Mouse (Mus musculus) regulatory T cell (primary cell): ENCODE data around the gene Gfi1b.

ENCODE experiments used
- in situ Hi-C: fragments of 300-600 bp; cut with MboI, MseI; formaldehyde crosslinking; loops from one replicate; pipeline ENCODE4 v1.15.1; 2025; ENCODE audit warnings: high pct_unique_total_duplicates

Gfi1b gene

GRCm38 (mm10) chr2:28621664-28622171 lies at the start of gene Gfi1b:
Gene Gfi1b, minus strand, starts transcription at chr2:28621982.
- in situ Hi-C loops = no loop called here

DNA sequence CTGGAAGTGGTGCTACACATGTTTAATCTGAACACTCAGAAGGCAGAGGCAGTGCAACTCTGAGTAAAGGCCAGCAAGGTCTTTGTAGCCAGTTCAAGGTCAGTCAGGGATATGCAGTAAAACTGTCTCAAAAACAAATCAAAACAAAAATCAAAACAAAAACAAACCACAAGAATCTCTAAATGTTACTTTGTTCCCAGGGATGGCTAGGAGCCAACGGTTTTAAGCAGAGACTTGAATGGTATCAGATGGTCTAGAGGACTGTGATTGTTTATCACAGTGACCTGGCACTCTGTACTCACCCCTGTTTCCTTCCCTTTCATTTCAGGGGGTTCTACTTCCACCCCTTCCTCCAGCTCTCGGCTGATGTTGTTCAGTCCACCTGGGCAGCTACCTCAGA lies 49.7 kb upstream of the Gfi1b start:
- in situ Hi-C loops = no loop called here

DNA sequence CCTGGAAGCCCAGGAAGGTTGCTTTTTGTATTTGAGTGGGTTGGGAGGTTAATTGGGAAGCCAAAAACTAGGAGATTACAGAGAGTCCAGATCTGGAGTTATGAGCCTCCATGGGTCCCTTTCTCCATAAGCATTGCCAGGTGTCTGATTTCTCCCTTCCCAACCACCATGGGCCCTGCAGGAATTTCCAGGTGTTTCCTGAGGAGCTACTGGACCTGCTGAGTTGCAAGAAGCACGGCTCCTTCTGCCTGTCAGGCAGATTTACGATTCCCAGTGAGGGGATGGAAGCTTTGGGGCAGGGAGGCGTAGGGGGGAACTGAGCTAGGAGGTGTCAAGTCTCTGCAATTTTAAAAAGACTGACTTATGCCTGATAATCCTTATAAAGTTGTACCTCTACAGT lies 44.0 kb upstream of the Gfi1b start:
- in situ Hi-C loops = no loop called here

- in situ Hi-C loops = no loop called here
These were observed 41.1 kb upstream of the Gfi1b start for GRCm38 (mm10) chr2:28662891-28663290.

GRCm38 (mm10) chr2:28656216-28656615 lies 34.4 kb upstream of the Gfi1b start:
- in situ Hi-C loops = no loop called here

DNA sequence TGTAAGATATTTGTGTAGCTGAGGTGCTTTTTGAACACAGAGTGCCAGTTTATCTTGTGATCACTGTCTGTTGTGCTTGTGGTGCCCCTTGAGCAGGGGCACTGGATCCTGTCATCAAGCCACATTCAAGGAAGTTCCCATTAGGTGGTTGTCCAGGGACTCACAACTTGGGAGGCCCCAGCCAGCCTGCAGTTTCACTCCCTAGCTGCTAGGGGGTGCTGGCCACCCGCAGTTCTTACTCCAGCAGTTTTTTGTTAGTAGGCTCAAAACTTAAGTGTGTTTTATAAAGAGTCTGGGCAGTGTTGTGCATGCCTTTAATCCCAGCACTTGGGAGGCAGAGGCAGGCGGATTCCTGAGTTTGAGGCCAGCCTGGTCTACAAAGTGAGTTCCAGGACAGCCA lies 32.5 kb upstream of the Gfi1b start:
- in situ Hi-C loops = no loop called here

- in situ Hi-C loops = no loop called here
These were observed 31.6 kb upstream of the Gfi1b start for GRCm38 (mm10) chr2:28653351-28653750.

- in situ Hi-C loops = no loop called here
These were observed 28.7 kb upstream of the Gfi1b start for GRCm38 (mm10) chr2:28650526-28650925.

- in situ Hi-C loops = no loop called here
These were observed 21.3 kb upstream of the Gfi1b start for GRCm38 (mm10) chr2:28643081-28643480.

DNA sequence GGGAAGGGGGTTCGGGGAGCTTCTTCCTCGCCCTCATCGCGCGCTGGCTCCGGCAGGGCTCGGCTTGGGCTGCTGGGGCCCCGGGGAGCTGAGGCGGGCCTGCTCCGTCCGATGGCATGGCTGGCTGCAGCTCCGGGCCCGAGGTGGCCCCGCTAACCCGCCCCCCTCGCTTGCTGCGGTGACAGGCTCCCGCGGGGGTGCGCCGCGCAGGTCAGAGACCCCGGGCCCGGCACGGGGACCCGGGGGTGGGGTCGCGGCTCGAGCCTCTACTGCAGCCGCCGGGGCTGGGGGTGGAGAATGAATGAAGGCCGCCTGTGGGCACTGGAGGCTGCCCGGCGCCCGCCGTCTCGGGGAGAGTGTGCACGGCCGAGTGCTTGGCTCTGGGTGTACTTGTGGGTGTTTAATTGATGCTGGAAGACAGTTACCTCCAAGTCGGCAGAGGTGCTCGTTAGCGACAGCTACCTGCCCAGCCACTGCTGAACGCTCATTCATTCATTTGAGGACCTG lies 19.7 kb upstream of the Gfi1b start:
- in situ Hi-C loops = no loop called here

DNA sequence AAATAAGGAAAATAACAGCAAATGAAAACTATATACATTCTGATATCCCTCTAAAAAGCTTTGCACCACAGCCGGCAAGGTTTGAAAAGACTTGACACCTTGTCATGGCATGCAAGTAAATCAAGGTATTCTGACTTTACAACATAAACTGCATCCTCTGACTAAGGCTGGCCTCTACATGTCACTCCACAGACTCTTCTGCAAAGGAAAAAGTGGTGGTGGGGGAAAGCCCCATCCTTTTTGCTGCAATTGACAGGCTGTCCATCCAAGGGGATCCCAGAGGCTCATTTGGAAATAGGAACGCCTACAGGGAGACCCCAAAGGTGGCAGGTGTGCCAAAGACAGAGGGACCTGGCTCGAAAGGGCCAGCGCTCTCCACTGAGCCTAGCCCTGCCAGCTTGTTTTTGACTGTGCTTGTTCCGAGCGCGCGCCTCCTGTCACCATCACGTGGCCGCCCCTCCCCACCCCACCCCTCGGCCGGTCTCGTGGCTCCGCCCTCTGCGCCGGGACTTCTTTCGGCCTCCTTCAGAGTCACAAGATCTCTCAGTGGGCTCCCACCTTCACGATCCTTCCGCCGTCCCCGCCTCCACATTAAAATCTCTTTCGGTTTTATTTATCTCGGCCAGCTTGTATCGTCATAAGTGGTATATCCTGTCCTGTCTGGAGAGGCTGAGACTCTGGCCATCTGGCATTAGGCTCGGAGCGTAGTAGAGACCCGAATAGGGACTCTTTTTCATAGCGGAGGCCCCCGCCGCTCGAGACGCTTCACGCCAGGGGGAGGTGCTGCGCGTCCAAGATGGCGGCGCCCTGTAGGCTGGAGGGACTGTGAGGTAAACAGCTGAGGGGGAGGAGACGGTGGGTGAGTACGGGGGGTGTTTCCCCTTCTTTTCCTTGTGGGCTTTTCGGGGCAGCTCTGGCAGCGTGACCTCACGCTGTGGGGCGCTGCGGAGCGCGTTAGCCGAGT lies 19.0 kb upstream of the Gfi1b start, which contains the start of gene Tsc1:
TSS of gene Tsc1 (plus strand) at position 768 of the 964 bp plus-strand sequence.
- in situ Hi-C loops = no loop called here

GRCm38 (mm10) chr2:28639794-28640193 lies 18.0 kb upstream of the Gfi1b start:
- in situ Hi-C loops = no loop called here

DNA sequence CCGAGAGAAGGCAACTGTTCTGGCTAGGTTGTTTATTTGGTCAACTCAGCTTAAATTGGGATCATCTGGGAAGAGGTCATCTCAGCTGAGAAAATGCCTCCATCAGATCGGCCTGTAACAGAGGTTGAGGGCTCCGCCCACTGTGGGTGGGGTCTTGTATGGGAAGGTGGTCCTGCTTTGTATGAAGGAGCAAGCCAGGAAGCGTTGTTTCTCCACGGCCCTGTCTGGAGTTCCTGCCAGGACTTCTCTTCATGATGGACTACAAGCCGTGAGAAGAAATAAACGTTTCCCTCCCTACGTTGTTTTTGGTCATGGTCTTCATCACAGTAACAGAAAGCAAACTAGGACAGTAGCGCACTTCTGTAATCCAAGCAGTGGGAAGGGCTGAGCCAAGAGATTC lies 17.1 kb upstream of the Gfi1b start:
- in situ Hi-C loops = no loop called here

- in situ Hi-C loops = no loop called here
These were observed 16.6 kb upstream of the Gfi1b start for GRCm38 (mm10) chr2:28638352-28638751.

GRCm38 (mm10) chr2:28637106-28637845 lies 15.5 kb upstream of the Gfi1b start:
- in situ Hi-C loops = no loop called here

- in situ Hi-C loops = no loop called here
These were observed 13.4 kb upstream of the Gfi1b start for GRCm38 (mm10) chr2:28635199-28635598.

GRCm38 (mm10) chr2:28633136-28633535 lies 11.4 kb upstream of the Gfi1b start:
- in situ Hi-C loops = no loop called here

GRCm38 (mm10) chr2:28632626-28633025 lies 10.8 kb upstream of the Gfi1b start:
- in situ Hi-C loops = no loop called here

- in situ Hi-C loops = no loop called here
These were observed 8.2 kb upstream of the Gfi1b start for GRCm38 (mm10) chr2:28629911-28630381.

GRCm38 (mm10) chr2:28628053-28628452 lies 6.3 kb upstream of the Gfi1b start:
- in situ Hi-C loops = no loop called here

DNA sequence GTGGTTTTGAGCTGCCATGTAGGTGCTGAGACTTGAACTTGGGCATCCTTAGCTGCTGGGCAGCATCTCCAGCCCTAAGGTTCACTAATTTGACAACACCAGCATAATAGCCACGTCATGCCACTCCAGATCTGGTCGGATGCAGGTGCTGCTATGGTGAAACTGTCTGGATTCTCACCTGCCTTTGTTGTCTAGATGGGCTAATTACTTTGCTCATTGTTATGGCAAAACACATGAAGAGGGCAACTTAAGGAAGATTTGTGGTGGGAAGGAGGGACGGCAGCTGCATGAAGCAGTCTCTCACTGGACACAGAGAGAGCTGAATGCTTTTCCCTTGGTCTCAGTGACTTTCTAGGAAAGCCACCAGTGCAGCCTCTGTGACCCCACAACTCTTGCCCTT lies 4.3 kb upstream of the Gfi1b start:
- in situ Hi-C loops = no loop called here

DNA sequence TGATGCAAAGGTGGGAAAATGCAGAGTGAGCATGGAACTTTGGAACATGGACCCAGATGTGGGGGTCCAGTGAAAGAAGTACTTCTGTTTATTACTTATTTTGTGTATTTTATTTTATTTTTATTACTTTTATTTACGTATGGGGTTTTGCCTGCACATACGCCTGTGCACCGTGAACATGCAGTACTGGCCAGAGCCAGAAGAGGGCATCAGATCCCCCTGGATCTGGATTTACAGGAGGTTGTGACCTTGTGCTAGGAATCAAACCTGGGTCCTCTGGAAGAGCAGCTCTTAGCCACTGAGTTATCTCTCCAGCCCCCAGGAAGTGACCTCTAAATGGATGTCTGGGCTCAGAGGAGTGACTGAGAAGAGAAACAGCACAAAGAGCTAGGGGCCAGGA lies 3.1 kb upstream of the Gfi1b start:
- in situ Hi-C loops = no loop called here
